Comparison of ENCODE assay signal across 8 mouse cellular contexts in genomic region chr19:29521637-29522435, GRCm38 (mm10). TPM values are rescaled to one million over a fixed set of nuclear protein-coding genes. Genes with fewer than 3 reads are reported as not detected.
A peak's percentile ranks its signal among the peaks of the same experiment; 100 is the strongest.
DNase-seq lines count a peak whose midpoint lies in the region; ATAC-seq and TF ChIP-seq lines count a peak whose summit lies in the region.

Ric1 (plus strand) TSS chr19:29522282.

- no peaks in the 10 kb centered on the region for H3K9me3 ChIP-seq in ES-Bruce4 (replicated peaks; ENCODE audit: control insufficient read depth, insufficient read depth, low read length, poor library complexity, severe bottlenecking)
- H3K9me3 ChIP-seq in forebrain, embryonic 13.5 days (replicated peaks): no peaks in the 10 kb centered on the region
- no peaks in the 10 kb centered on the region for H3K9me3 ChIP-seq in heart, postnatal 0 days (replicated peaks; ENCODE audit: control insufficient read depth, low read length)
- no peaks in the 10 kb centered on the region for H3K9me3 ChIP-seq in liver, embryonic 15.5 days (replicated peaks)
- no peaks in the 10 kb centered on the region for H3K9me3 ChIP-seq in neural tube, embryonic 11.5 days (ENCODE audit: control insufficient read depth, low read length)
- no peaks in the 10 kb centered on the region for H3K9me3 ChIP-seq in stomach, embryonic 16.5 days (replicated peaks; ENCODE audit: control insufficient read depth, low read length)

- peak within 1 kb of the TSS; percentile 91 for H3K4me3 ChIP-seq in ES-Bruce4 (ENCODE audit: low read depth, low read length)
- H3K4me3 ChIP-seq in forebrain, embryonic 13.5 days: peak within 1 kb of the TSS; percentile 86
- peak within 1 kb of the TSS; percentile 93 for H3K4me3 ChIP-seq in heart, postnatal 0 days (ENCODE audit: low read depth, low read length)
- peak within 1 kb of the TSS; percentile 96 for H3K4me3 ChIP-seq in liver, embryonic 15.5 days (replicated peaks)
- H3K4me3 ChIP-seq in neural tube, embryonic 11.5 days (ENCODE audit: low read depth, low read length): peak within 1 kb of the TSS; percentile 97
- H3K4me3 ChIP-seq in stomach, embryonic 16.5 days (replicated peaks; ENCODE audit: low read length): peak within 1 kb of the TSS; percentile 92

- 0 out of 2 replicates have a peak, but pooled peaks cover 6% of the 10 kb centered on the region for H3K36me3 ChIP-seq in ES-Bruce4 (ENCODE audit: control insufficient read depth, insufficient read depth, low read length, poor library complexity, severe bottlenecking)
- no peaks in the 10 kb centered on the region for H3K36me3 ChIP-seq in forebrain, embryonic 13.5 days (ENCODE audit: poor library complexity, severe bottlenecking)
- H3K36me3 ChIP-seq in heart, postnatal 0 days (replicated peaks; ENCODE audit: control insufficient read depth, insufficient read depth, low read length): 0 out of 2 replicates have a peak, but pooled peaks cover 5% of the 10 kb centered on the region
- no peaks in the 10 kb centered on the region for H3K36me3 ChIP-seq in liver, embryonic 15.5 days (replicated peaks)
- H3K36me3 ChIP-seq in neural tube, embryonic 11.5 days (ENCODE audit: control insufficient read depth, insufficient read depth, low read length): no peaks in the 10 kb centered on the region
- no peaks in the 10 kb centered on the region for H3K36me3 ChIP-seq in stomach, embryonic 16.5 days (ENCODE audit: control insufficient read depth, insufficient read depth, low read length)

- peak within 1 kb of the TSS; percentile 81 for H3K4me2 ChIP-seq in forebrain, embryonic 13.5 days
- peak within 1 kb of the TSS; percentile 92 for H3K4me2 ChIP-seq in heart, postnatal 0 days (ENCODE audit: low read depth, low read length)
- peak within 1 kb of the TSS; percentile 94 for H3K4me2 ChIP-seq in liver, embryonic 15.5 days
- peak within 1 kb of the TSS; percentile 72 for H3K4me2 ChIP-seq in neural tube, embryonic 11.5 days (ENCODE audit: low read depth)
- H3K4me2 ChIP-seq in stomach, embryonic 16.5 days (ENCODE audit: low read depth, low read length): peak within 1 kb of the TSS; percentile 85

- H3K4me1 ChIP-seq in ES-Bruce4 (ENCODE audit: control insufficient read depth, insufficient read depth, low read length): peaks cover 2% of the 10 kb centered on the region
- peaks cover 15% of the 10 kb centered on the region for H3K4me1 ChIP-seq in forebrain, embryonic 13.5 days
- H3K4me1 ChIP-seq in heart, postnatal 0 days (ENCODE audit: control insufficient read depth, insufficient read depth): peaks cover 19% of the 10 kb centered on the region
- H3K4me1 ChIP-seq in liver, embryonic 15.5 days (replicated peaks): peaks cover 35% of the 10 kb centered on the region
- H3K4me1 ChIP-seq in neural tube, embryonic 11.5 days (ENCODE audit: control insufficient read depth, insufficient read depth, low read length): peaks cover 3% of the 10 kb centered on the region; the same call in 1 of the 2 replicates
- H3K4me1 ChIP-seq in stomach, embryonic 16.5 days (ENCODE audit: control insufficient read depth, insufficient read depth, low read length): peaks cover 12% of the 10 kb centered on the region

- TF ChIP-seq CTCF in ES-Bruce4 (IDR thresholded peaks at IDR 0.05; ENCODE audit: low read depth, low read length): no peak
- TF ChIP-seq CTCF in heart, postnatal 0 days (IDR thresholded peaks at IDR 0.05; ENCODE audit: low read depth): no peak

- peak within 1 kb of the TSS; percentile 71 for H3K27ac ChIP-seq in ES-Bruce4 (ENCODE audit: insufficient read depth, low read length)
- H3K27ac ChIP-seq in forebrain, embryonic 13.5 days: peak within 1 kb of the TSS; percentile 87
- peak within 1 kb of the TSS; percentile 98 for H3K27ac ChIP-seq in heart, postnatal 0 days (ENCODE audit: low read depth)
- H3K27ac ChIP-seq in liver, embryonic 15.5 days (replicated peaks): peak within 1 kb of the TSS; percentile 91
- H3K27ac ChIP-seq in neural tube, embryonic 11.5 days (ENCODE audit: low read depth, low read length): peak within 1 kb of the TSS; percentile 96
- H3K27ac ChIP-seq in stomach, embryonic 16.5 days (ENCODE audit: low read length): peak within 1 kb of the TSS; percentile 93

- DNase-seq in c-Kit-positive CD71-positive TER-119-positive erythroid progenitor cells, embryonic 14.5 days (ENCODE audit: low spot score): peak; percentile 74
- DNase-seq in heart, postnatal 0 days (ENCODE audit: low spot score): peak; percentile 87
- DNase-seq in kidney, postnatal 36 days: peak; percentile 87 to 95
- peak; percentile 94 for DNase-seq in neural tube, embryonic 11.5 days (ENCODE audit: low spot score)

- under 1% methylated on average over 65 of the region's 80 CpGs for WGBS in forebrain, embryonic 13.5 days
- WGBS in heart, postnatal 0 days: under 1% methylated on average over 67 of the region's 80 CpGs
- 1% methylated on average over 78 of the region's 80 CpGs for WGBS in liver, embryonic 15.5 days (ENCODE audit: insufficient replicate concordance)
- WGBS in neural tube, embryonic 11.5 days: under 1% methylated on average over 60 of the region's 80 CpGs
- under 1% methylated on average over 79 of the region's 80 CpGs for WGBS in stomach, embryonic 16.5 days

- TF ChIP-seq EP300 in ES-Bruce4 (IDR thresholded peaks at IDR 0.05; ENCODE audit: insufficient read depth, low read depth, low read length): no peak
- no peak for TF ChIP-seq EP300 in heart, postnatal 0 days (IDR thresholded peaks at IDR 0.05; ENCODE audit: low read depth)

- ATAC-seq in forebrain, embryonic 13.5 days: peak; percentile 98
- ATAC-seq in heart, postnatal 0 days (ENCODE audit: insufficient read depth, low read depth): peak; percentile 97
- ATAC-seq in liver, embryonic 15.5 days (ENCODE audit: insufficient read depth): peak; percentile 99
- ATAC-seq in neural tube, embryonic 11.5 days (ENCODE audit: insufficient read depth, low FRiP score, low TSS enrichment): peak; percentile 98
- ATAC-seq in stomach, embryonic 16.5 days (ENCODE audit: insufficient read depth, low FRiP score): peak; percentile 99

- H3K9ac ChIP-seq in ES-Bruce4 (ENCODE audit: low read depth, poor library complexity, severe bottlenecking): peak within 1 kb of the TSS; percentile 95
- peak within 1 kb of the TSS; percentile 88 for H3K9ac ChIP-seq in forebrain, embryonic 13.5 days
- H3K9ac ChIP-seq in heart, postnatal 0 days (replicated peaks; ENCODE audit: low read depth, low read length): peak within 1 kb of the TSS; percentile 98
- peak within 1 kb of the TSS; percentile 94 for H3K9ac ChIP-seq in liver, embryonic 15.5 days
- peak within 1 kb of the TSS; percentile 92 for H3K9ac ChIP-seq in neural tube, embryonic 11.5 days (ENCODE audit: low read length)
- peak within 1 kb of the TSS; percentile 95 for H3K9ac ChIP-seq in stomach, embryonic 16.5 days (ENCODE audit: low read length)

- no peaks in the 10 kb centered on the region for H3K27me3 ChIP-seq in ES-Bruce4 (ENCODE audit: control insufficient read depth, insufficient read depth, low read length, poor library complexity, severe bottlenecking)
- no peaks in the 10 kb centered on the region for H3K27me3 ChIP-seq in forebrain, embryonic 13.5 days
- H3K27me3 ChIP-seq in heart, postnatal 0 days (ENCODE audit: control insufficient read depth, insufficient read depth, low read length): no peaks in the 10 kb centered on the region
- H3K27me3 ChIP-seq in liver, embryonic 15.5 days: no peaks in the 10 kb centered on the region
- H3K27me3 ChIP-seq in neural tube, embryonic 11.5 days (ENCODE audit: control insufficient read depth, insufficient read depth, low read length): no peaks in the 10 kb centered on the region
- no peaks in the 10 kb centered on the region for H3K27me3 ChIP-seq in stomach, embryonic 16.5 days (ENCODE audit: control insufficient read depth, insufficient read depth, low read length)

- peak; percentile 78 for TF ChIP-seq POLR2A in ES-Bruce4 (IDR thresholded peaks at IDR 0.05; ENCODE audit: insufficient read depth, low read length)

RNA-seq across cellular contexts. Expression of gene Ric1, which starts in this region (rescaled TPM):
- polyA plus RNA-seq in ES-Bruce4 (2011; ENCODE audit: insufficient read depth, insufficient read length, low read depth, missing spikeins): 49.7 and 50.2 TPM in 2 replicates
- 11.2 and 11.8 TPM in 2 replicates for polyA plus RNA-seq in forebrain, embryonic 13.5 days (2015; fragmentation: Nextera tagmentation; extraction: Ambion mirVana)
- total RNA-seq in heart, postnatal 0 days (2014; rRNA removed; ENCODE audit: low replicate concordance): 24.5 and 29.9 TPM in 2 replicates
- polyA plus RNA-seq in heart, postnatal 0 days (2015; fragmentation: Nextera tagmentation; extraction: Ambion mirVana): 6.0 TPM in 2 replicates
- polyA plus RNA-seq in liver, embryonic 15.5 days (2015; fragmentation: Nextera tagmentation; extraction: Ambion mirVana): 2.7 TPM in 2 replicates
- 14.4 and 15.2 TPM in 2 replicates for polyA plus RNA-seq in neural tube, embryonic 11.5 days (2014; fragmentation: Nextera tagmentation; extraction: Ambion mirVana)
- 11.1 and 11.6 TPM in 2 replicates for polyA plus RNA-seq in stomach, embryonic 16.5 days (2015; fragmentation: Nextera tagmentation; extraction: Ambion mirVana)

Comparison
In these comparisons a context has a peak if more than half of its experiments do, and no peak if none do; other contexts are left out.
1. Peak in every context shown above with its lines: DNase-seq, ATAC-seq, H3K4me3 ChIP-seq and H3K27ac ChIP-seq.